Mouse (Mus musculus) MEL (cell line): ENCODE data around the gene Zscan10. TPM values are rescaled to one million over a fixed set of nuclear protein-coding genes. Genes with fewer than 3 reads are reported as not detected.

Source experiments
- DNase-seq: peaks from one replicate; pipeline ENCODE4 v3.0.0; 2011; ENCODE audit warnings: low read depth, low spot score
- H3K27ac ChIP-seq: 2 replicates; pipeline ENCODE4 v1.5.1; 2012; ENCODE audit warnings: low read depth, mild to moderate bottlenecking, control low read depth, low read length, moderate library complexity; ENCODE audit not compliant: control insufficient read depth
- H3K27me3 ChIP-seq, 2 experiments: fragments of 150-350 bp in 1 of 2; sonication (generic) in 1 of 2; 2 replicates each; pipeline ENCODE4 v1.6.1; 2012; ENCODE audit warnings: low read length in 2 of 2, mild to moderate bottlenecking in 2 of 2, improper control_type of control experiment in 1 of 2, moderate library complexity in 1 of 2; ENCODE audit not compliant: insufficient read depth in 2 of 2, control insufficient read depth in 1 of 2
- H3K36me3 ChIP-seq, 2 experiments: 2 replicates each; pipeline ENCODE4 v1.6.1; 2012 to 2014; ENCODE audit warnings: low read length in 2 of 2, improper control_type of control experiment in 1 of 2, inconsistent platforms in 1 of 2, mild to moderate bottlenecking in 1 of 2; ENCODE audit not compliant: insufficient read depth in 2 of 2, control insufficient read depth in 1 of 2
- H3K4me1 ChIP-seq, 2 experiments: fragments of 150-350 bp in 1 of 2; sonication (generic) in 1 of 2; 2 replicates each; pipeline ENCODE4 v1.6.1; 2012; ENCODE audit warnings: low read length in 2 of 2, improper control_type of control experiment in 1 of 2, mild to moderate bottlenecking in 1 of 2; ENCODE audit not compliant: insufficient read depth in 2 of 2, control insufficient read depth in 1 of 2
- H3K4me3 ChIP-seq, 2 experiments: fragments of 150-350 bp in 1 of 2; sonication (generic) in 1 of 2; 2 replicates each; pipeline ENCODE4 v1.5.1; 2012; ENCODE audit warnings: low read depth in 2 of 2, low read length in 2 of 2, mild to moderate bottlenecking in 2 of 2, moderate library complexity in 2 of 2, control low read depth in 1 of 2, improper control_type of control experiment in 1 of 2; ENCODE audit not compliant: control insufficient read depth in 1 of 2, insufficient read depth in 1 of 2
- H3K79me2 ChIP-seq: 2 replicates; pipeline ENCODE4 v1.6.1; 2012; ENCODE audit warnings: mild to moderate bottlenecking, low read length, moderate library complexity; ENCODE audit not compliant: control insufficient read depth, poor library complexity, insufficient read depth
- H3K9ac ChIP-seq: 2 replicates; pipeline ENCODE4 v1.6.1; 2012; ENCODE audit warnings: low read depth, mild to moderate bottlenecking, control low read depth, low read length, moderate library complexity; ENCODE audit not compliant: control insufficient read depth, poor library complexity, severe bottlenecking
- H3K9me3 ChIP-seq: fragments of 150-350 bp; sonication (generic); replicated peaks from 2 replicates; pipeline ENCODE4 v1.6.1; 2012; ENCODE audit warnings: mild to moderate bottlenecking, low read length, improper control_type of control experiment, moderate library complexity; ENCODE audit not compliant: insufficient read depth
- CHD1 ChIP-seq: IDR thresholded peaks from 2 replicates; pipeline ENCODE4 v1.6.1; 2012; ENCODE audit warnings: low read depth, mild to moderate bottlenecking, inconsistent platforms, low read length, improper control_type of control experiment
- CTCF ChIP-seq, 3 experiments: IDR thresholded peaks in 2 of 3; conservative IDR thresholded peaks in 1 of 3; 2 replicates each; pipeline ENCODE4 v1.5.1; 2011 to 2012; ENCODE audit warnings: low read length in 3 of 3, low read depth in 2 of 3, mild to moderate bottlenecking in 2 of 3, improper control_type of control experiment in 1 of 3, inconsistent platforms in 1 of 3, mixed read lengths in 1 of 3, moderate library complexity in 1 of 3; ENCODE audit not compliant: control insufficient read depth in 1 of 3, insufficient read depth in 1 of 3, poor library complexity in 1 of 3, severe bottlenecking in 1 of 3
- ELF1 ChIP-seq: IDR thresholded peaks from 2 replicates; pipeline ENCODE4 v1.6.1; 2014; ENCODE audit warnings: low read depth, mild to moderate bottlenecking, inconsistent platforms, low read length, improper control_type of control experiment, moderate library complexity
- MAZ ChIP-seq: IDR thresholded peaks from 2 replicates; pipeline ENCODE4 v1.6.1; 2012; ENCODE audit warnings: low read depth, mild to moderate bottlenecking, inconsistent platforms, low read length, improper control_type of control experiment
- MYC ChIP-seq: IDR thresholded peaks from 2 replicates; pipeline ENCODE4 v1.6.1; 2011; ENCODE audit warnings: low read depth, mild to moderate bottlenecking, low read length, improper control_type of control experiment, moderate library complexity
- POLR2A ChIP-seq, 2 experiments: IDR thresholded peaks; 2 replicates each; pipeline ENCODE4 v1.6.1; 2011 to 2012; ENCODE audit warnings: low read length in 2 of 2, mild to moderate bottlenecking in 2 of 2, control low read depth in 1 of 2, improper control_type of control experiment in 1 of 2, low read depth in 1 of 2, moderate library complexity in 1 of 2; ENCODE audit not compliant: control insufficient read depth in 1 of 2, insufficient read depth in 1 of 2, poor library complexity in 1 of 2
- POLR2AphosphoS5 ChIP-seq: IDR thresholded peaks from 2 replicates; pipeline ENCODE4 v1.6.1; 2012; ENCODE audit warnings: low read depth, borderline replicate concordance, mild to moderate bottlenecking, inconsistent platforms, low read length, moderate library complexity, mixed read lengths
- RAD21 ChIP-seq: IDR thresholded peaks from 2 replicates; pipeline ENCODE4 v1.6.1; 2011; ENCODE audit warnings: mild to moderate bottlenecking, low read depth, low read length, improper control_type of control experiment
- SIN3A ChIP-seq: IDR thresholded peaks from 2 replicates; pipeline ENCODE4 v1.6.1; 2012; ENCODE audit warnings: low read length, improper control_type of control experiment, inconsistent platforms
- SMC3 ChIP-seq: IDR thresholded peaks from 2 replicates; pipeline ENCODE4 v1.6.1; 2011; ENCODE audit warnings: low read depth, low read length, improper control_type of control experiment
- ZC3H11A ChIP-seq: IDR thresholded peaks from 2 replicates; pipeline ENCODE4 v1.6.1; 2012; ENCODE audit warnings: low read depth, mild to moderate bottlenecking, inconsistent platforms, low read length, improper control_type of control experiment
- ZNF384 ChIP-seq: IDR thresholded peaks from 2 replicates; pipeline ENCODE4 v1.6.1; 2012; ENCODE audit warnings: low read depth, mild to moderate bottlenecking, inconsistent platforms, low read length, improper control_type of control experiment
- polyA plus RNA-seq, 2 experiments: library from polyadenylated mRNA; stranded (reverse) in 1 of 2; unstranded in 1 of 2; fragments of >175 nt in 1 of 2; fragments of >200 nt in 1 of 2; gene quantifications; 2 replicates each; pipeline versions ENCODE4 v1.2.1 to v1.2.4; 2012; ENCODE audit warnings: low replicate concordance in 2 of 2, low read depth in 1 of 2; ENCODE audit not compliant: insufficient read length in 2 of 2, insufficient read depth in 1 of 2, missing spikeins in 1 of 2
- total RNA-seq: library from RNA; depleted of rRNA; stranded (reverse); fragments of 300-350 nt; gene quantifications from 2 replicates; pipeline ENCODE4 v1.2.3, GENCODE M21; 2012

Zscan10 gene
- total and polyA plus RNA-seq, 3 experiments = 0.08 TPM; not detected in 2

DNA sequence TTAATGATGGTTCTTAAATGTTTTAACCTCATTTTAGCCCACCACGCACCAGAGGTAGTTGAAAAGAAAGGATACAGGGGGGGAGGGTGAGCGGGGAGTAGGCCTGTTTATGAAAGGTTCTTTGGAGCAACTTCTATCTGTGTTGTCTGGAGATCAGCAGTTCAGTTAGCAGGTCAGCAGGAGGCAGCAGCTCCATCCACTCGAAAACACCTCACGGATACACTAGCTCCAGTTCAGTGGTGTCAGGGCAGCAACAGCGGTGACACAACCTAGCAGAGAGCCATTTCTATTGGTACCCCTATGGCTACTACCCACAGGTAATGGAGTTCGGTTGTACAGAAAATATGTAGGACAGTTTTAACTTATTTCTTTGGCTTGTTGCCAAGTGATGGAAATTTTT, 30.6 kb upstream of the Zscan10 start:
- Histone ChIP-seq H3K27me3 (no peaks in the 10 kb centered on the region), H3K9me3 (no peaks in the 10 kb centered on the region), H3K36me3 (peaks cover 0 to 5% of the 10 kb centered on the region in 2 experiments; a peak in 1 of 4 replicates), H3K79me2 (no peaks in the 10 kb centered on the region), H3K27ac (no peak overlapping the region), H3K4me1 (peaks cover 0 to 3% of the 10 kb centered on the region in 2 experiments; a peak in 1 of 4 replicates), H3K9ac (no peak overlapping the region), H3K4me3 (no peak overlapping the region)
- DNase-seq = peak; percentile 56
- TF ChIP-seq ZC3H11A = peak; percentile 42; the same call in 1 of the 2 replicates
- peak; percentile 71 for TF ChIP-seq SMC3
- no peak for TF ChIP-seq ZNF384
- TF ChIP-seq ELF1 = no peak
- peak; percentile 57 for TF ChIP-seq RAD21
- peak; percentile 26 to 65 (median 52); a peak in 5 of 6 replicates for TF ChIP-seq CTCF (IDR thresholded peaks at IDR 0.05 in 2 of 3, conservative IDR thresholded peaks at IDR 0.05 in 1 of 3; ENCODE audit: control insufficient read depth in 1 of 3, insufficient read depth in 1 of 3, low read depth in 2 of 3, low read length in 3 of 3, poor library complexity in 1 of 3, severe bottlenecking in 1 of 3)

- Histone ChIP-seq H3K4me1 (no peaks in the 10 kb centered on the region), H3K79me2 (no peaks in the 10 kb centered on the region), H3K9ac (no peak overlapping the region), H3K9me3 (no peaks in the 10 kb centered on the region), H3K36me3 (no peaks in the 10 kb centered on the region), H3K27ac (no peak overlapping the region), H3K27me3 (no peaks in the 10 kb centered on the region), H3K4me3 (no peak overlapping the region)
- DNase-seq = no peak
- peak in 2 of 3 experiments; percentile 5 to 13; a peak in 1 of 6 replicates for TF ChIP-seq CTCF (IDR thresholded peaks at IDR 0.05 in 2 of 3, conservative IDR thresholded peaks at IDR 0.05 in 1 of 3; ENCODE audit: control insufficient read depth in 1 of 3, insufficient read depth in 1 of 3, low read depth in 2 of 3, low read length in 3 of 3, poor library complexity in 1 of 3, severe bottlenecking in 1 of 3)
- TF ChIP-seq SMC3 = peak; percentile 18; the same call in 1 of the 2 replicates
- TF ChIP-seq CHD1 = no peak
Observed at GRCm38 (mm10) chr17:23571084-23571483, 29.6 kb upstream of the Zscan10 start.

DNA sequence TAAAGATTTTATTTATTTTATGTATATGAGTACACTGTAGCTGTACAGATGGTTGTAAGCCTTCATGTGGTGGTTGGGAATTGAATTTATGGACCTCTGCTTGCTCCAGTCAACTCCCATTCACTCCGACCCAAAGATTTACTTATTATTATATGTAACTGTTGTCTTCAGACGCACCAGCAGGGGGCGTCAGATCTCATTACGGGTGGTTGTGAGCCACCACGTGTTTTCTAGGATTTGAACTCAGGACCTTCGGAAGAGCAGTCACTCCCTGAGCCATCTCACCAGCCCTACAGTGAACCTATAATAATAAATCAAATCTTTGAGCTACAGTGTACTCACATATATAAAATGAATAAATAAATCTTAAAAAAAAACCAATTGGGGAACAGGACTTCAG, 28.6 kb upstream of the Zscan10 start:
- no peak overlapping the region for H3K4me3 ChIP-seq
- H3K36me3 ChIP-seq = no peaks in the 10 kb centered on the region
- peak; percentile 29 for DNase-seq
- H3K79me2 ChIP-seq = no peaks in the 10 kb centered on the region
- no peak overlapping the region for H3K9ac ChIP-seq
- no peaks in the 10 kb centered on the region for H3K27me3 ChIP-seq
- H3K27ac ChIP-seq = no peak overlapping the region
- peak; percentile 46 for TF ChIP-seq SMC3
- no peak for TF ChIP-seq SIN3A
- TF ChIP-seq CTCF (IDR thresholded peaks at IDR 0.05 in 2 of 3, conservative IDR thresholded peaks at IDR 0.05 in 1 of 3; ENCODE audit: control insufficient read depth in 1 of 3, insufficient read depth in 1 of 3, low read depth in 2 of 3, low read length in 3 of 3, poor library complexity in 1 of 3, severe bottlenecking in 1 of 3) = peak; percentile 21 to 52 (median 39); a peak in 5 of 6 replicates
- TF ChIP-seq POLR2A (IDR thresholded peaks at IDR 0.05; ENCODE audit: control insufficient read depth in 1 of 2, insufficient read depth in 1 of 2, low read depth in 1 of 2, low read length in 2 of 2, poor library complexity in 1 of 2) = no peak
- TF ChIP-seq MAZ = no peak
- no peak for TF ChIP-seq POLR2AphosphoS5
- peak; percentile 23 for TF ChIP-seq RAD21
- peak; percentile 62; the same call in 1 of the 2 replicates for TF ChIP-seq MYC
- no peaks in the 10 kb centered on the region for H3K9me3 ChIP-seq
- no peaks in the 10 kb centered on the region for H3K4me1 ChIP-seq
